Mouse (Mus musculus) left cerebral cortex, postnatal 10 days (tissue): ENCODE data around the gene Arhgap10. TPM values are rescaled to one million over a fixed set of nuclear protein-coding genes. Genes with fewer than 3 reads are reported as not detected.
A peak's percentile ranks its signal among the peaks of the same experiment; 100 is the strongest.

Experiments used
- DNase-seq, 2 experiments: peaks; one replicate each; pipeline ENCODE4 v3.0.0; 2021 to 2022; ENCODE audit warnings: low spot score in 2 of 2, mixed read lengths in 1 of 2; ENCODE audit errors: extremely low spot score in 1 of 2
- intact Hi-C: fragments of 180-260 bp; cut with DNase I; formaldehyde crosslinking; loops from one replicate; pipeline ENCODE4 v1.15.1; 2025
- total RNA-seq, 2 experiments: library from RNA; stranded (reverse); gene quantifications; 2 replicates each; pipeline ENCODE4 v1.2.3; 2021

Arhgap10 gene
- total RNA-seq, 2 experiments from 2014 or later = 11.0 TPM

DNA sequence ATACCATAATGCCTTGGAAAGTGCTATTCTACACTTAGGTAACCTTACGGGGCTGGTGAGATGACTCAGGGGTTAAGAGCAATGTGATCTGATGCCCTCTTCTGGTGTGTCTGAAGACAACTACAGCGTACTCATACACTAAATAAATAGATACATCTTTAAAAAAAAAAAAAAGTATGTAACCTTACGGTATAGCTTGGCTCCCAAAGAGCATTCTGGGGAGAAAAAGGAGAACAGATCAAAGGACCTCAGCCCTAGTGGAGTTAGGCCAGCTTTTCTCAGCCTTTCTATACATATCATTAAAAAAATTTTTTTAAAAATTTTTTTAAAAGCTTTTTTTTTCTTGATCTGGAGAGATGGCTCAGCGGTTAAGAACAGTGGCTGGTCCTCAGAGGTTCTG, 2.8 kb upstream of the Arhgap10 start:
- no peak for DNase-seq

DNA sequence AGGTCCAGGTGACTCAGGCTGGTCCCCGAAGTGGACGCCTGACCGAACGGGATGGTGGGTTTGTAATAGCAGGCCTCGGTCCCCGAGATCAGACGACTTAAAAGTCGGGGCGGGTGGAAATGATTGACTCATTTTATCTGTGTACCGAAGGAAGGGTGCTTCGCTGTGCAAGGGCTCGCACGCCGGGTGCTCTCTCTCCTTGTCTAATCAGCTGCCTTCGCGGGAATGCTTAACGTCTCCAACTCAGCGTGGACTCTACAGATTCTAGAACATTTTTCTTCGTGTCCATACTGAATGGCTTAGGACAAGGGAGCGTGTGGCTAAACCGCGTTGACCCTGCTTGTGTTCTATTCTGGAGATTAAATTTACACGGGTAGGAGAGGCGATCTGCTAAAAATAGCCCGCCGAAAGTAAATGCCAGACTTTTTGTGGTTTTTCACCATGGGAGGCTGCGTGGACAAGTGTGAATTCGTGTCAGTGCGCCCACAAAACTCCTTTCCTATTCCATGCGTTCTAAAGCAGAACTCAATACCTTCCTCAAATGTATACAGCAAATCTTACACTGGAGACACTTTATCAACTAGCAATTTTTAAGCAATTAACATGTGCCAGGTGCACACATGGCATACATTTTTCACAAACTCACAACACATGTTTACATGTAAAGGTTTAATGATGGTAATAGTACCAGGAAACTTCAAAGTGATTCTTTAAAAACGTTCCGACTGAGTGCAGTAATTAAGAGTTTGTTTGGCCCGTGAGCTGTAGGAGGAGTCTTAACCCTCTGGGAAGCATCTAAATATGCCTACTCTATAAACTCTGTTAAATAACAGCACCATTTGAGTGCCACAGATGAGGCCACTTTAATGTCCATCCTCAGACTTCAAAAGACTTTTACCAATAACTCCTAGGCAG, 705 bp upstream of the Arhgap10 start:
- intact Hi-C loops = loop anchor here (5.0 kb wide), 2 partner anchors 76 to 91 kb away; no protein-coding TSS in a partner anchor
- peak in 1 of 2 experiments; percentile 20 for DNase-seq

More for the DNA sequence above, 2.8 kb upstream of the Arhgap10 start:
- intact Hi-C loops = no loop called here

DNA sequence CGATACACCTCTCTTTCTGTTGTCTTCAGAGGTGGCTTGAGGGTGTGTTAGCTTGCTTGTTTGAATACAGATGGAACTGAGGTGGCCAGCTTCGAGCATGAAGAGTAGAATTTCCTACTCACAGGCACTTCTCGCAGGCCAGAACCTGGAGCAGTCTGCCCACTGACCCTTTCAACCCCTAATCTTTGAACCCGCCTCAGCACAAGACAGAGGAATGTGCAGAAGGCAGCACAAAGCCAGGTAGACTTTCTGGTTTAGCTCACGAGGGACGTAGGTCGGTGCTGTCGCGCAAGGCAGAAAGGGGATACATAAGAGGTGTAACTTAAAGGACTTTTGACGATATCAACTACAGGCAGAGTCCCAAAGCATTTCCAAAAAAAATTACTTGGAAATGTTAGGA, 908 bp downstream of the Arhgap10 start:
- DNase-seq = no peak
- intact Hi-C loops = loop anchor here (5.0 kb wide), 2 partner anchors 75 to 90 kb away; no protein-coding TSS in a partner anchor

DNA sequence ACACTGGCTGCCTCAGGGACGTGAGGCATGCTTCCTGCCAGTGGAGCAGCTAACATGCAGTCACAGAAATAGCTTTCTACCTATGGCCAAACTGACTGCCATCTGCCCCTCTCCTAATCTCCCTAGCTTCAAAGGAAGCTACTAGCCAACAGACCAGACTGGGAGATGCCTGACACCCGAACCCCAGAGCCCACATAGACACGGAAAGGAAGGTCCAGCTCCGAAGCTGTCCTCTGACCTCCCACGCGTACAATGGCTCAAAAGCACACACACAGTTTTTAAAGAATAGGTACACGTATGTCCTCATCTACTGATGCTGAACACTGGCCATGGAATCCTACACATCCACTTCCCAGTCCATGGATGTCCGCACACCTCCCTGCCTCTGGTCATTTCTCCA, 2.0 kb downstream of the Arhgap10 start:
- intact Hi-C loops = loop anchor here (5.0 kb wide), 2 partner anchors 73 to 88 kb away; no protein-coding TSS in a partner anchor
- DNase-seq = no peak

DNA sequence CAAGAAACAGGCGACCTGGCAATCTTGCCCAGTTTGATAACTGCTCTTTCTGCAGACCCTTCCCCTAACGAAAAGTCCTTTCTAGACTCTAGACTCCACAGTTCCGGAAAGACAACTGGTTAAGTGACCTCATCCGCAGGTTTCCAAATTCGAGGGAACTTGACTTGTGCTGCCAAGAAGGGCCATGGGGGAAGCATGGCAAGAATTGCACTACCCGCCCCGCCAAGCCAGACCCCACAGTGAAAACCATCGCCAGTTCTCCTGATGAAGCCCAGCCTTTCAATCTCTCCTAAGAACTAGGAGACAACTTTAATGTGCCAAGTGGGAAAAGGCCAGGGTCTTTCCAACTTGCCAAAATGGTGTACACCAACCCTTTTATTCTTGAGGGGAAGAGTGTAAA, 2.6 kb downstream of the Arhgap10 start:
- intact Hi-C loops = loop anchor here (5.0 kb wide), 2 partner anchors 73 to 88 kb away; no protein-coding TSS in a partner anchor
- no peak for DNase-seq

DNA sequence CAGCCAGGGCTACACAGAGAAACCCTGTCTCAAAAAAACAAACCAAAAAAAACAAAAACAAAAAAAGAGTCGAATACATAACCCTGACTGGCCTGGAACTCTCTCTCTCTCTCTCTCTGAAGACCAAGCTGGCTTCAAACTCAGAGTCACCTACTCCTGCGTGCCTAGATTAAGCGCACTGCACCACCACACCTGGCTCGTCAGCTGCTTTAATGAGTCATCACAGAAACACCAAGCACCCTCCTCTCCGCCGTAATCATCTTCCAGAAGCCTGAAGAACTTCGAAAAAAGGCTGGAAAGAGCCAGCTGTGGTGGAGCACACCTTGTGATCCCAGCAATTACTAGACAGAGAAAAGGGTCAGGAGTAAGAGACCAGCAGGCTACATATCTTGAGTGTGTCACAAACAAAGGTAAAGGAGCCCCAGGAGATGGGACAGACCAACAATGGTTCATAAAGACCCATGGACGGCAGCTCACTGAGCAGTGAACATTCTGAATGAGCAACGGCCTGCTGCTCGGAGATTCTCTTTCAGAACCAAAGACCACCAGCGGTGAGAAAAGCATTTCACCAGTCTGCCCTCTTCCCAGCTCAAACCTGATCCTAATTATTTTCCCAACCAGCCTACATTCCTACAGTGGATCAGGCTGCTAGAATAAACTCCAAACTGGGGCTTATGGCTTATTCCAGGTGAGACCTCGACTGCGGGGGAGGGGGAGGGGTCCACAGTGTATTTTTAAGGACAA, 5.8 kb downstream of the Arhgap10 start:
- intact Hi-C loops = no loop called here
- no peak for DNase-seq

DNA sequence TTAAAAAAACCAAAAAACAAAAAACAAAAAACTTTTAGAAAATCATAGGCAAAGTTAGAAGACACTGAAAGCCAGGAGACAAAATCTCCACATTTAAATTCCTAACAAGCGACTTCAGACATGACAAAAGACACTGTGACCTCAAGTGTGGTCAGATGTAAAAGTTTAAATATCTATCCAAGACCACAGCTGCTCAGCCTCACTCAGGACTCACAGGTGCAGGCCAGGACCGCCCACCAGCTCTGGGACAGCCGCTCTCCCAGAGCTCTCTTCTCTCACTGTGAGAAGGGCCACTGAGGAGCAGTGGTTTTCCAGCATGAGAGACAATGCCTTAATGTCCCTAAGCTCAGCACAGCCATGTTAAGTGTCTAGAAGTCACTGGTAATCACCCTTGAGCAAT, 7.3 kb downstream of the Arhgap10 start:
- no peak for DNase-seq
- intact Hi-C loops = no loop called here

DNA sequence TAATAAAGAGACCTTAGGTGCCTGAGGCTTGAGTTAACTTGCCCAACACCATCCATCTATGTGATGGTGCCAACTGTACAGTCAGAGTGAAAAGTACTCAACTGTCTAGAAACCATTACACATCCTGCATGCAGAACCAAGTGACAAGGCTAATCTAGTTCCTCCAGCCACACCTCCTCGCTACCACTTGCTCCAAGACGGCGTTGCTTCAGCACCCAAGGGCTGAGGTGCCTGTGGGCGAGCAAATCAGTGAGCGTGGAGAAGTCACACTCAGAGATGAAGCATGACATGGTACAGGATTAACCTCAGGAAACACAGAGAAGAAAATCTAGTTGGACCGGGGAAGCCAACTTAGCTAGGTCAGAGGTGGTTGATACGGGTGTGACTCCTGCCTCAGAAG, 8.7 kb downstream of the Arhgap10 start:
- DNase-seq = no peak
- intact Hi-C loops = no loop called here

DNA sequence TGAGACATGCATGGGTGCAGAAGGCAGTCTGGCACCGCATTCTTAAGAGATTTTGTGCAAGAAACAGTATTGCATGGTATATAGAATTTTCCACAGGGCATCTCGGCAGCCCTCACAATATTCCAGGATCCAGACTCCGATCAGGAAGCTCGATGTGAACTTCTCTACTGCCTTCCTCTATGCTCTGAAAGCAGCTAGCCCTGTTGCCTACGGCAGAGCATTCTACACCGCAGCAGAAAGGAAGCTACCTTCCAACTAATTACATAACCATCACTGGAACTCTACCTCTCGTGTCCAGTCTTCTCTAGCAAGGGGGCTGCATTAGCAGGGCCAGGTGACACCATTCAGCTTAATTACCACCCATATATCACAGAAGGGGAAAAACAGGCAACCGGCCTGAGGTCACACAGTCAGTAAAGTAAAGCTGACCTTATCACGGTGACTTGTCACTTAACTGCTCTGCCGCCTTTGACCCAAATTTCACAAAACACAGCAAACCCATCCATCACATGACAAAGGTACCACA, 10.2 kb downstream of the Arhgap10 start:
- no peak for DNase-seq

DNA sequence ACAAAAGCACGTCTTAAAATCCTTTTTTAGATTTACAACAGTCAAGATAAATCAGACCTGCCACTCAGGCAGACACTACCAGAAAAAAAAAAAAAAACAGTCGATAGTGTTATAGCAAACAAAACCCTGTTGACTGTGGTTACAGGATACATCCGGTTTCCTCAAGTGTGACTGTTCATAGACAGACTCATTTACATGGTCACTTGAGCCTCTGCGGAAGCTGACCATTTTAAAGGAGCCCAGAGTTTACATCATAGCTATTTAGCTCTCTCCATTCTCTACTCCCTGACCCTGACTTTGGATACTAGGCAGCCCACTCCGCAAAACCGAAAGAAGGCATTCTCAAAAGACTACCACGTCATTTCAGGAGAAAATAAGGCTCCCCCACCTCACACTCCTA, 11.2 kb downstream of the Arhgap10 start:
- no peak for DNase-seq

More for the DNA sequence above, 10.2 kb downstream of the Arhgap10 start:
- intact Hi-C loops = no loop called here

DNA sequence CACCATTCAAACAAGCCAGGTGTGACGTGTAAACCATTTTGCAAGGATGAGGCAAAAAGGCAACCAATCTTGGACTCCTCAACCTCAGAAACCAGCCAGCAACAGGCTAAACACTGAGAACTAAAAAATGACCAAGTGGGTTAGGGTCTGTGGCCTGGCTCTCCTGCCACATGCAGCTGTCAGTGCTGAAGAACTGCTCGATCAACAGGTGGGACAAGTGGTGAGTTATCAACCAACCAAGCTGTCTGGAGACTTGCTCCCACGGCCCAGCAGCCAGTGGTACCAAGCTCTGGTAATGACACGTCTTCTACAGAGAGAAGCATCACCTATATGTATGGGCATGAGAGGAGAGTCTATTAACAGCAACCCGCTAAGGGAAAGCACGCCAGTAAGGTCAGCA, 15.2 kb downstream of the Arhgap10 start:
- intact Hi-C loops = no loop called here
- no peak for DNase-seq

More for the DNA sequence above, 11.2 kb downstream of the Arhgap10 start:
- intact Hi-C loops = no loop called here

DNA sequence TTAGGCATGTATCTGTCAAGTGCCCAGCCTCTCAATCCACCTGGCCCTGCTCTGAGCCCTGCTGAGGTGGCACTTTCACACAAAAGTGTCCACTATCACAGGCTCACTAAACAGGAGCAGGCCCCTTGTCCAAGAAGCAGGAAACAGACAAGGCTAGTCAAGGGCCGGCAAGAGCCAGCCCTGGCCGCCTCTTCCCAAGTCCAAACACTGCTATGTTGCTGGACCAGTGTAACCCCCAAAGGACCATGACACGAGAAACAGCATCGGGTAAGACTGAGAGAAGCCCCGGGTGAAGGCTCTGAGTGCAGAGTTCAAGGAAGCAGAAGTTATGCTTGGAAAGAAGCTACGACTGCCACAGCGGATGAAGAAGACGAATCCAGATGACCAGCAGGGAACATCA, 16.6 kb downstream of the Arhgap10 start:
- intact Hi-C loops = no loop called here
- DNase-seq = no peak

DNA sequence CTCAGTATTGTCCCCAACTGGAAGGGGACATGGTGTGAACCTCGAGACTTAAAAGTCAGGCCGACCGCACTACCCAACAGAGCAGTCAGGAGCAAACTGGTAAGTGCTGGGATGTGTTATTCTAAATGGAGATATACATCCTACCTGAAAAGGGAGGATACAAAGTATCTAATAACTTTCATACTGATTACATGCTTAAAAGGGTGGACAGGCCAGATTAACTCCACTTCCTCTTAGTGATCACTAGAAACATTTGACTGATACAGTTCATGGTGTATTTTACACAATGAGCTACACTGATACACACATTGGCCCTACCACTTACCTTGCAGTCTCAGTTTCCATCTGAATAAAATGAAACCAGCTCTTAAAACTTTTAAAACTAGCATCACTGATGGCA, 17.5 kb downstream of the Arhgap10 start:
- intact Hi-C loops = no loop called here
- DNase-seq = no peak

DNA sequence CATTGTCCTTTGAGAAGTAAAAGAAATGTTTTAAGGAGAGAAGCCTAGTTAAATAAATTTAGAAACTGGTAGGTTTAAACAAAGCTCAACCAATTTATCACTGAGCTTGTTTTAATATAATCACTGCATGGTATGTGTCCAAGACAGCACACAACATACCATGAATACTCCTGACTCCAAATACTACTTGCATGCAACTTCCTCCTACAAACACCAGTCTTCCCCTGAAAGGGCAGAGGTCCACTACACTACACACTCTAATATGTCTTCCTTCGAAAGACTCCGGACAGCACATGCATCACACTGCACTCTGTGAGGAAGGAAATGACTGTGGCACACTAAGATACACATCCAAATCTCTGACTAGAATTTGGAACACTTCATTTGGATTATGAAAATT, 20.3 kb downstream of the Arhgap10 start:
- intact Hi-C loops = no loop called here
- no peak for DNase-seq

DNA sequence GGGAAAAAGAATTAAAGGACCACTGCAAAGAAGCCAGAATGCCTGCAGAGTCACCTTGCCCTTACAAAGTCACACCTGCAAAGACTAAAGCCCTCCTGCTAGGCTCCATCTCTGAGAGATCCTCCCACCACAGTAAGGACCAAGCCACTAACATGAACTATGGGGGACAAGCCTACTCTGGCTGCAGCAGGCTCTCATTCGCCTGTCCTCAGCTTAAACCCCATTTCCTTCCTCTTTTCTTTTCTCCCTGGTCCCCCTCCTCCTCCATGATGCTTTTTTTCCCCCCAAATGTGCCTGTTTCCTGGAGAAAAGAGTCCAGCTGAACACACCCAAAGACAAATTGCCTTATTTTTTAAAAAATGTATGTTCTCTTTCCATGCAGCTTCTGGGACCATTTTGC, 21.5 kb downstream of the Arhgap10 start:
- intact Hi-C loops = no loop called here
- DNase-seq = no peak

DNA sequence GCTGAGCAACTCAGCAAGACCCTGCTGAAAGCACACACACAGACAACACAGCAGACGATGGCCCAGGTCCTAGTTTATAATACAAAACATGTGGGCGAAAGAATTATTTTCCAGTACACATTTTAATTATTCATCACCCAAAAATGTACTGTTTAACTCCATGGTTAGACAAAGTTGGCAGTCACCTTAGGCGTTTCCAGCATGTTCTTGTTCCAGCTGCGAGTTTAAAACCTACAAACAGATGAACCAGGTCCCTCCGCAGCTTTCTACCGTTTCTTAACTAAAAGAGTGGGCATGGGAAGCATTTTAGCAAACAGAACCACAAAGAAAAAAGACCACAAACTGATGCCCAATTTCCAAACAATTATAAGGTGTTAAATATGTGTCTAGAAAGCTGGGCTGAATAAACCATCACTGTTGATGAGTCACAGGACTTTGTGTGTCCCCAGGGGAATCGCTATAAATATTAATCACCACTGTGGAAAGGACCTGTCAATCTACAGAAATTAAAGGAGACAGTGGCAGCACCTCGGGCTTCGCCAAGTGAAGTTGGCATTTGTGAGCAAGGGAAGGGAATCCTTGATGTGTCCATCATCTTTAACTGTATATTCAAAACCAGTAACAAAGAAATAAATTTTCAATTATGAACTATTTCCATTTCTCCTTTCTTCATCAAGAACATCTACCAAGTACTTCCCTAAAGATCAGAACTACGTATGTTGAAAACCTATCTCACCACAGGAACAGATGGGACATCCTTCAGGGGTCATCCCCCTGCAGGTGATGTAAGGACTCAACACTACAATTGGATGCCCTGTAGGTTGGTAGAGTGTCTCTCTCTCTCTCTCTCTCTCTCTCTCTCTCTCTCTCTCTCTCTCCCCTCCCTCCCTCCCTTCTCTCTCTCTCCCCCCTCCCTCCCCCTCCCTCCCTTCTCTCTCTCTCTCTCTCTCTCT, 23.1 kb downstream of the Arhgap10 start:
- DNase-seq = no peak
- intact Hi-C loops = no loop called here

DNA sequence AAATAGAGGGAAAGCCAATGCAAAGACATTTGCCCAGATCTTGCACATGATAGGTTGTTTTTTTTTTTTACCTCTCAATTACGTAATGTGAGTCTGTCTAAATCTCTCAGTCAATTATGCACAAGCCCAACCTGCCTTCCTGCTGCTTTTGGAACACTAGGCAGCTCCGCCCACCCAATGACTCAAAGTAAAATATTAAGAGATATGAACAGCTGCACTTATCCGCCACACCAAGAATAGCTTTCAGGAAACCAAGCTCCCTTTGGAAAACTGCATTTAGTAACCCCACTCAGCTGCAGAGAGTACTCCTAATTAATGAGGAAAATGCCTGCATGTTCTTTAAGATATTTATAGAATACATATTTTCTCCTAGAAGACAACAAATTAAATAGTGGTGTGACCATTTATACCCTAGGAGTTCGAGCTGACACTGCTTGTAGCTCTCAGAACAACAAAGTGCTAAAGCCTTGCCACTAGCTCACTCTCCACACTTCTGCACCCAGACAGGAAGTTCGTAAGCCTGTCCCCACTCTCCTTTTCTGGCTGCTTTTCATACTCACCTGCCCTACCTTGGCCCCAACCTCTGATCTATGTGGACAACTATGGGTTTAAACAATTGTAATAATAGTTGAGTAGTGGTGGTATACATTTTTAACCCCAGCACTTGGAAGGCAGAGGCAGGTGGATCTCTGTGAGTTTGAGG, 25.2 kb downstream of the Arhgap10 start:
- intact Hi-C loops = no loop called here

More for the DNA sequence above, 25.2 kb downstream of the Arhgap10 start:
- DNase-seq = peak in 1 of 2 experiments; percentile 41
